Mouse (Mus musculus) gonadal fat pad, adult 2 months (tissue): ENCODE measurements at regions not wholly inside any gene's neighbourhood (a gene's known extent, or its start where the extent isn't known, plus 50 kb on each side); places are given as distances from the start of the nearest gene placed in this dataset.

ENCODE experiments used
- DNase-seq: peaks from one replicate; pipeline ENCODE4 v3.0.0-alpha.2; 2012; ENCODE audit warnings: low read depth

GRCm38 (mm10) chr11:79825881-79826280, 136.3 kb downstream of the Utp6 start:
- no peak for DNase-seq

GRCm38 (mm10) chr11:79823631-79824310, 138.4 kb downstream of the Utp6 start:
- DNase-seq = no peak

- no peak for DNase-seq
Observed at GRCm38 (mm10) chr11:79821986-79822385, 140.2 kb downstream of the Utp6 start.

- no peak for DNase-seq
Observed at GRCm38 (mm10) chr11:79815156-79815555, 147.0 kb downstream of the Utp6 start.

GRCm38 (mm10) chr11:79806911-79807466, 155.2 kb downstream of the Utp6 start:
- no peak for DNase-seq

- no peak for DNase-seq
Observed at GRCm38 (mm10) chr11:79806417-79806816, 155.8 kb downstream of the Utp6 start.

- DNase-seq = no peak
Observed at GRCm38 (mm10) chr11:79805981-79806415, 156.2 kb downstream of the Utp6 start.

GRCm38 (mm10) chr11:79803971-79804370, 158.2 kb downstream of the Utp6 start:
- no peak for DNase-seq

- DNase-seq = no peak
Observed at GRCm38 (mm10) chr11:79803006-79803405, 159.2 kb downstream of the Utp6 start.

GRCm38 (mm10) chr11:79802566-79802965, 159.6 kb downstream of the Utp6 start:
- no peak for DNase-seq

- DNase-seq = no peak
Observed at GRCm38 (mm10) chr11:79800256-79800655, 161.9 kb downstream of the Utp6 start.

- DNase-seq = no peak
Observed at GRCm38 (mm10) chr11:79788251-79788741, 173.9 kb downstream of the Utp6 start.

GRCm38 (mm10) chr11:79787766-79788165, 174.4 kb downstream of the Utp6 start:
- DNase-seq = no peak

GRCm38 (mm10) chr11:79784071-79784470, 178.1 kb downstream of the Utp6 start:
- DNase-seq = no peak

- no peak for DNase-seq
Observed at GRCm38 (mm10) chr11:79781966-79782365, 180.2 kb downstream of the Utp6 start.

- DNase-seq = peak; percentile 60
Observed at GRCm38 (mm10) chr11:79779756-79780155, 182.4 kb downstream of the Utp6 start.

GRCm38 (mm10) chr11:79778522-79778921, 183.7 kb downstream of the Utp6 start:
- no peak for DNase-seq

GRCm38 (mm10) chr11:79777988-79778387, 184.2 kb downstream of the Utp6 start:
- DNase-seq = no peak

- DNase-seq = no peak
Observed at GRCm38 (mm10) chr11:79776577-79776976, 185.6 kb downstream of the Rab11fip4 start.

- no peak for DNase-seq
Observed at GRCm38 (mm10) chr11:79773755-79774154, 182.7 kb downstream of the Rab11fip4 start.

- DNase-seq = peak; percentile 87
Observed at GRCm38 (mm10) chr11:79771431-79771830, 180.4 kb downstream of the Rab11fip4 start.

- DNase-seq = no peak
Observed at GRCm38 (mm10) chr11:79767111-79767510, 176.1 kb downstream of the Rab11fip4 start.

- DNase-seq = no peak
Observed at GRCm38 (mm10) chr11:79766036-79766435, 175.0 kb downstream of the Rab11fip4 start.
